Mouse (Mus musculus) midbrain, embryonic 14.5 days (tissue): ENCODE data around the gene Tecpr1. TPM values are rescaled to one million over a fixed set of nuclear protein-coding genes. Genes with fewer than 3 reads are reported as not detected.

Experiments
- ATAC-seq: fragments of 200-750 bp; cut with Nextera tagmentation; 2 replicates; pipeline ENCODE4 v1.8.0; 2017; ENCODE audit warnings: moderate number of reproducible peaks, moderate library complexity; ENCODE audit not compliant: low FRiP score, low TSS enrichment
- DNase-seq: peaks from one replicate; pipeline ENCODE4 v3.0.0-alpha.2; 2015
- H3K27ac ChIP-seq: fragments of 300-500 bp; sonication (generic); replicated peaks from 2 replicates; pipeline ENCODE4 v1.5.1; 2014; ENCODE audit warnings: mild to moderate bottlenecking, low read depth, low read length, moderate library complexity
- H3K27me3 ChIP-seq: fragments of 300-500 bp; sonication (generic); 2 replicates; pipeline ENCODE4 v1.6.1; 2014; ENCODE audit warnings: low read length, control low read depth, mixed read lengths; ENCODE audit not compliant: control insufficient read depth, insufficient read depth
- H3K36me3 ChIP-seq: fragments of 300-500 bp; sonication (generic); 2 replicates; pipeline ENCODE4 v1.6.1; 2014; ENCODE audit warnings: low read length, control low read depth; ENCODE audit not compliant: control insufficient read depth, insufficient read depth
- H3K4me1 ChIP-seq: fragments of 300-500 bp; sonication (generic); 2 replicates; pipeline ENCODE4 v1.6.1; 2014; ENCODE audit warnings: mild to moderate bottlenecking, antibody characterized with exemption, low read length, control low read depth; ENCODE audit not compliant: control insufficient read depth, insufficient read depth
- H3K4me2 ChIP-seq: fragments of 300-500 bp; sonication (generic); 2 replicates; pipeline ENCODE4 v1.6.1; 2014; ENCODE audit warnings: mild to moderate bottlenecking, low read length, moderate library complexity
- H3K4me3 ChIP-seq: fragments of 300-500 bp; sonication (generic); replicated peaks from 2 replicates; pipeline ENCODE4 v1.5.1; 2014; ENCODE audit warnings: low read depth, low read length
- H3K9ac ChIP-seq: fragments of 300-500 bp; sonication (generic); replicated peaks from 2 replicates; pipeline ENCODE4 v1.6.1; 2014; ENCODE audit warnings: mild to moderate bottlenecking, low read length, moderate library complexity
- H3K9me3 ChIP-seq: fragments of 300-500 bp; sonication (generic); 2 replicates; pipeline ENCODE4 v1.6.1; 2016; ENCODE audit warnings: low read length, control low read depth, mixed read lengths; ENCODE audit not compliant: control insufficient read depth
- WGBS: fragments of 180-500 bp; shearing (Covaris S2); extraction: QIAGEN DNeasy Blood & Tissue Kit; methylation state at CpG from one replicate; pipeline ENCODE4 v1.1.7; 2014; 5-methylcytosine and 5-hydroxymethylcytosine counted together
- polyA plus RNA-seq: library from polyadenylated mRNA; unstranded; fragments of >200 nt; fragmentation: Nextera tagmentation; extraction: Ambion mirVana; gene quantifications from 2 replicates; pipeline ENCODE4 v1.2.1, GENCODE M21; 2014

The Tecpr1 gene
- polyA plus RNA-seq, 1 experiment from 2014 or later: 36.8 TPM

- no peaks in the 10 kb centered on the region for H3K4me1 ChIP-seq
- ATAC-seq: no peak
- no peaks in the 10 kb centered on the region for H3K36me3 ChIP-seq
These were observed 6.8 kb upstream of the Tecpr1 start for GRCm38 (mm10) chr5:144230216-144230615.

DNA sequence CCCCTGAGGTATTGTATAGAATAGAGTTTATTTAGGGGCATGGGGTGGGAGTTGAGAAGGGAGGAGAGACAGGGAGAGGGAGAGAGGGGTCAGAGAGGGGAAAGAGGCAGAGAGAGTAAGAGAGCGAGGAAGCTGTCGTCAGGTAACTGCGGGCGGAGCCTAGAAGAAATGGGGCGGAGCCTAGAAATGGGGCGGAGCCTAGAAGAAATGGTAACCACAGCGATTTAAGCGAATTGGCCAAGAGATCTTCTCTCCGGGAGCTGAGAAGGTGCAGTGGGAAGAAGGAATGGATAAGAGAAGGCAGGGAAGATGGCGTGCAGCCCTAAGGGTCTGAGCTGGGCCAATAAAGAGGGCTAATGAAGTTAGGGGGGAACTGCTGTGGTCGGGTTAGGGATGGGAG lies 2.8 kb upstream of the Tecpr1 start:
- no peak overlapping the region for H3K4me3 ChIP-seq
- no peaks in the 10 kb centered on the region for H3K27me3 ChIP-seq
- no peak overlapping the region for H3K27ac ChIP-seq
- no peaks in the 10 kb centered on the region for H3K9me3 ChIP-seq
- no peak for DNase-seq
- peaks cover 5% of the 10 kb centered on the region; the same call in 1 of the 2 replicates for H3K4me1 ChIP-seq
- no peak overlapping the region for H3K4me2 ChIP-seq
- ATAC-seq: no peak
- no peaks in the 10 kb centered on the region for H3K36me3 ChIP-seq
- WGBS: 43% methylated on average over 11 of the region's 11 CpGs
- H3K9ac ChIP-seq: no peak overlapping the region

More at GRCm38 (mm10) chr5:144230216-144230615, 6.8 kb upstream of the Tecpr1 start:
- Histone ChIP-seq H3K9me3 (no peaks in the 10 kb centered on the region), H3K4me3 (no peak overlapping the region), H3K4me2 (no peak overlapping the region), H3K27me3 (no peaks in the 10 kb centered on the region), H3K27ac (no peak overlapping the region), H3K9ac (no peak overlapping the region)
- no peak for DNase-seq
- 89% methylated on average over 7 of the region's 7 CpGs for WGBS

DNA sequence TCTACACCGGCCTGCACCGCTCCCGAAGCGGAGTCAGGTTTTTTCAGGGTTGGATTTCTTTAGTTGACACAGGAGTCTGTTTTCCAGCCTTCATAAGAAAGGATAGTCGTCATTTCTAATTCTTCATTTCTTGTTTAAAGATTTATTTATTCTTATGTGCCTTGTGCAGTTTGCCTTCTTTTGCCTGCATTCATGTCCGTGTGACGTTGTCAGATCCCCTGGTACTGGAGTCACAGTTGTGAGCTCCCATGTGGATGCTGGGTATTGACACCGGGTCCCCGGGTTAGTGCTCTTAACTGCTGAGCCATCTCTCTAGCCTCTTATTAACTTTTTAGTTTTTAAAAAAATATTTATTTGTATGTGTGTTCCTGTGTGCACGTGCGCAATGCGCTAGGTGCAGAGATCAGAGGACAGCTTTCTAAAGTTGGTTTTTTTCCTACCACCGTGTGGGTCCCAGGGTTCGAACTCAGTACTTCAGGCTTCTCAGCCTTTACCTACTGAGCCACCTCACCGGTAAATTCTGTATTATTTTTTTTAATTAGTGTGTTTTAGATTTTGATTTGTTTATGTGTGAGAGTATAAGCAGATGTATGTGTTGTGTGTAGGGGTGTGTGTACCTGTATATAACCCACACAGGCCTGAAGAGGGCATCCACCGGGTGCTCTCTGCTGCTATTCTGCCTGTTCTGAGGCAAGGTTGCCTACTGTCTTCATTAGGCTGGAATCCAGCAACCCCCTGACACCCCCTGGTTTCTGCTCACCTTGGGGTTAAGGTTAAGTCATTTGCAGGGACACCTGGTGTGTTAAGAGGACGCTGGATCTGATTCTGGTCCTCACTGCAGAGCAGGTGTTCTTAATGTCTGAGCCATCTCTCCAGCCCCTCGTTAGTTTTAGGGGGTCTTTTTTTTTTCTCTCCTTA lies 743 bp upstream of the Tecpr1 start:
- Histone ChIP-seq H3K9ac (peak overlapping the region; percentile 73), H3K36me3 (no peaks in the 10 kb centered on the region), H3K27me3 (no peaks in the 10 kb centered on the region), H3K4me1 (peaks cover 5% of the 10 kb centered on the region; the same call in 1 of the 2 replicates), H3K4me3 (peak overlapping the region; percentile 79), H3K4me2 (peak overlapping the region; percentile 63), H3K27ac (peak overlapping the region; percentile 83), H3K9me3 (no peaks in the 10 kb centered on the region)
- WGBS: 25% methylated on average over 18 of the region's 18 CpGs
- ATAC-seq: peak; percentile 16; the same call in 1 of the 2 replicates
- no peak for DNase-seq

DNA sequence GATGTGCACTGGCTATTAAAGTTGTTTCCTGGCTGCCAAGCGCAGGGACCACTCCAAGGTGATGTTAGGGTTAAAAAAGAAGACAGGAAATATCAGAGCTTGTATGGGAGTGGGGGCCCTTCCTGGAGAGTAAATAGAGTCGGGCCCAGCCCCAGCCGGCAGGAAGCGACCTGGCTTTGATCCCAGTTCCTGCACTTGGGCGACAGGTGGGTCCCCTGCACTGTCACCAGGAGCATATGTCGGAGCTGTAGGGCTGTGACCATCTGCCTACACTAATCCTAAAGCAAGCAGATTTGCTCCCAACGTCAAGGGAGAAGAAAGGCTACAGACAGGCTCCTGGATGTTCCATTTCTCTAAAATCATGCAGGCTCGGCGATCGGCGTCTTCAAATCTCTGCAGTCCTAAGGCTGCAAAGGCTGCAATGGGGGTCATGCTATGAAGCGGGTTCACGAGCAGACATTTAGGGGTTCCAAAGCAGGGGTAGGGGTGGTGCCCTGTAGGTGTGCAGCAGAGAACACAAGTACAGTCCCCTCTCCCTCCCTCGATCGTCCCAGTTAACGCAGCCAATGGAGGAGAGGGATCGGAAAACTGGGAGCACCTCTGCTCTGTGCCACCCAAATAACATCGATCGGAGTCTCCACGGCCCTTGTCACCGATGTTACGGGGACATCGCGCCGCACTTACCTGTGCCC lies 458 bp downstream of the Tecpr1 start:
- no peaks in the 10 kb centered on the region for H3K9me3 ChIP-seq
- H3K4me1 ChIP-seq: peaks cover 5% of the 10 kb centered on the region; the same call in 1 of the 2 replicates
- no peaks in the 10 kb centered on the region for H3K27me3 ChIP-seq
- peak overlapping the region; percentile 73 for H3K9ac ChIP-seq
- H3K4me3 ChIP-seq: peak overlapping the region; percentile 79
- WGBS: 3% methylated on average over 25 of the region's 25 CpGs
- 0 out of 2 replicates have a peak, but pooled peaks cover 4% of the 10 kb centered on the region for H3K36me3 ChIP-seq
- peak overlapping the region; percentile 63 for H3K4me2 ChIP-seq
- DNase-seq (no peak), ATAC-seq (no peak)
- H3K27ac ChIP-seq: peak overlapping the region; percentile 83

- ATAC-seq: no peak
These were observed 2.1 kb downstream of the Tecpr1 start for GRCm38 (mm10) chr5:144221305-144221704.

GRCm38 (mm10) chr5:144219936-144220335 lies 3.5 kb downstream of the Tecpr1 start:
- Histone ChIP-seq H3K36me3 (peaks cover 30% of the 10 kb centered on the region), H3K9ac (no peak overlapping the region), H3K9me3 (no peaks in the 10 kb centered on the region), H3K4me3 (no peak overlapping the region), H3K4me2 (no peak overlapping the region), H3K27me3 (no peaks in the 10 kb centered on the region), H3K4me1 (peaks cover 5% of the 10 kb centered on the region; the same call in 1 of the 2 replicates), H3K27ac (no peak overlapping the region)
- 92% methylated on average over 5 of the region's 5 CpGs for WGBS
- no peak for DNase-seq
- ATAC-seq: no peak

More at GRCm38 (mm10) chr5:144221305-144221704, 2.1 kb downstream of the Tecpr1 start:
- DNase-seq: no peak
- no peak overlapping the region for H3K4me3 ChIP-seq
- H3K27ac ChIP-seq: no peak overlapping the region
- no peaks in the 10 kb centered on the region for H3K9me3 ChIP-seq
- 82% methylated on average over 4 of the region's 4 CpGs for WGBS
- H3K27me3 ChIP-seq: no peaks in the 10 kb centered on the region
- H3K9ac ChIP-seq: no peak overlapping the region
- H3K36me3 ChIP-seq: peaks cover 17% of the 10 kb centered on the region
- no peak overlapping the region for H3K4me2 ChIP-seq
- peaks cover 5% of the 10 kb centered on the region; the same call in 1 of the 2 replicates for H3K4me1 ChIP-seq

GRCm38 (mm10) chr5:144219306-144219705 lies 4.1 kb downstream of the Tecpr1 start:
- ATAC-seq: no peak

GRCm38 (mm10) chr5:144218061-144218460 lies 5.4 kb downstream of the Tecpr1 start:
- H3K27me3 ChIP-seq: no peaks in the 10 kb centered on the region
- H3K36me3 ChIP-seq: peaks cover 49% of the 10 kb centered on the region
- WGBS: 89% methylated on average over 7 of the region's 7 CpGs

More at GRCm38 (mm10) chr5:144219306-144219705, 4.1 kb downstream of the Tecpr1 start:
- WGBS: 82% methylated on average over 12 of the region's 12 CpGs
- H3K9ac ChIP-seq: no peak overlapping the region
- H3K27me3 ChIP-seq: no peaks in the 10 kb centered on the region
- H3K4me3 ChIP-seq: no peak overlapping the region
- H3K36me3 ChIP-seq: peaks cover 36% of the 10 kb centered on the region
- no peak for DNase-seq
- no peaks in the 10 kb centered on the region for H3K9me3 ChIP-seq
- H3K4me1 ChIP-seq: peaks cover 5% of the 10 kb centered on the region; the same call in 1 of the 2 replicates
- H3K27ac ChIP-seq: no peak overlapping the region
- no peak overlapping the region for H3K4me2 ChIP-seq

More at GRCm38 (mm10) chr5:144218061-144218460, 5.4 kb downstream of the Tecpr1 start:
- Histone ChIP-seq H3K4me2 (no peak overlapping the region), H3K4me3 (no peak overlapping the region), H3K4me1 (peaks cover 5% of the 10 kb centered on the region; the same call in 1 of the 2 replicates), H3K9me3 (no peaks in the 10 kb centered on the region), H3K27ac (no peak overlapping the region), H3K9ac (no peak overlapping the region)
- no peak for ATAC-seq
- DNase-seq: no peak
